Mouse (Mus musculus) left cerebral cortex, adult 8-10 months (tissue): ENCODE measurements around the gene Upk3bl. TPM values are rescaled to one million over a fixed set of nuclear protein-coding genes. Genes with fewer than 3 reads are reported as not detected.

ENCODE experiments used
- DNase-seq, 2 experiments: peaks; one replicate each; pipeline ENCODE4 v3.0.0; 2022; ENCODE audit warnings: low spot score in 2 of 2
- total RNA-seq, 4 experiments: library from RNA; stranded (reverse); gene quantifications; 2 replicates each; pipeline ENCODE4 v1.2.4; 2022

Upk3bl gene
- total RNA-seq = under 1 TPM in 2 of 4 experiments, not detected in 2; 0.59 to 0.81 TPM

DNA sequence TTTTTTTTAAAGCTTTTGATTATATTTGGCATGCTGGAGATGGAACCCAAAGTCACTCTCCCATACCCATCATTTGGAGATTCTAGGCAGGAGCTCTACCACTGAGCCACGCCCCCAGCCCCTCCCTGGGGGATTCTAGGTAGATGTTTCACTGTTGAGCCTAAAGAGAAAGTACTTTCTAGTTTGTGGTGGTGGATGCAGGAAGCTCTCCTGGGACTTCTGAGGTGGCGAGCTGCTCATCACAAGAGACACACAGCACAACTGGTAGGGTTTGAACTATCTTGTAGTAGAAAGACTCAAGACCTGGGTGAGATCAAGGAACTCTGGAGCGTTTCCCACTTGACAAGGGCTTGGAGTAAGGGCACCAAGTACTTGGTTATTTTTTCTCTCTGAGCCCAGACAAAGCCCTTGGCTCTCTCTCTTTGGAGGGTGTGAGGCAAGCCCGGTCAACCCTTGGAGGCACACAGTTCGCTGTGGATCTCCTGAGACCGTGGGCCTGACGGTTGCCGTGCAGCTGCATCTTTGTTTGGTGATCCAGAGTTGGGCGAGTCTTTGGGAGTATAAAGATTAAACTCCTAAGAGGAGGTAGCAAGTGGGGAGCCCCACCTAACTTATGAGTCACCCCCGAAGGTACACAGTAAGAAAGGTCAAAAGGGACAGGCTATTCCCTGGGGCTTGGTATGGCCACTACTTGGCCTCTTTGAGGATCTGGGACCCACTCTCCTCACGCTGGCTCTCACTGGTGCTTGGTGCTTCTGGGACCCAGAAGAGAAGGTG is at the start of gene Upk3bl:
Gene Upk3bl, plus strand, starts transcription at position 192 of the 777 bp plus-strand sequence.
- no peak for DNase-seq

DNA sequence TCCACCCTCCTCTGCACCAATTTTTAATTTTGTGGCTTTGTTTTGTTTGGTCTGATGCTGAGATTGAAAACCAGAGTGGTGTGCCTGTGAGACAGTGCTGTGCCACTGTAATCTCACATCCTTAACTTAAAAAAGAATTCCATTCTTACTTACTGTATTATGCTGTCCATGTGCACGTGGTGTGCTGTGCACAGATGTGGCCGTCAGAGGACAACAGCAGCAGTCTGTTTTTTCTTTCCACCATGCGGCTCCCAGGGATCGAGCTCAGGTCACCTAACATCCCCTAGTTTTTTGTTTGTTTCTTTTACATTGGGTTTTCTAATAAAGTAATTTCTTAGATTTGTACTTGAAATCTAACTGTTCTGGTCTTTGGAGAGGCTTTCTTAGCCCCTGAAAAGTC is 49.8 kb upstream of the Upk3bl start:
- DNase-seq = no peak

DNA sequence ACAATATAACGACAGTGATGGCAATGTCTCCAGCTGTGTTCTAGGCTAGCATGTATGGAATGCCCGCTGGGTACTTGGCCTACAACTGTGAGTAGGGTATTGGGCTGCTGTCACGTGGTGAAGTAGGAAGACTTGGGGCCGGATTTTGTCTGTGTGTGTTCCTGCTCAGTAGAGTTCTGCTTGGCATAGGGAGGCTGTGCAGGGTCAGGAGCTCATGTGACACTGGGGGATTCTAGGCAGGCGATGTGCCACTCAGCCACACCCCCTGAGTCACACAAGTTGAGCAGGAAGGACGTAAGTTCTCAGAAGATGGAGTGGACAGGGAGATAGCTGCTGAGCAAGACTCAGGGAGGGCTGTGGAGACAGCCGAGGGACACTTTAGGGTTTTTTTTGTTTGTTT is 46.5 kb upstream of the Upk3bl start:
- DNase-seq = no peak

DNA sequence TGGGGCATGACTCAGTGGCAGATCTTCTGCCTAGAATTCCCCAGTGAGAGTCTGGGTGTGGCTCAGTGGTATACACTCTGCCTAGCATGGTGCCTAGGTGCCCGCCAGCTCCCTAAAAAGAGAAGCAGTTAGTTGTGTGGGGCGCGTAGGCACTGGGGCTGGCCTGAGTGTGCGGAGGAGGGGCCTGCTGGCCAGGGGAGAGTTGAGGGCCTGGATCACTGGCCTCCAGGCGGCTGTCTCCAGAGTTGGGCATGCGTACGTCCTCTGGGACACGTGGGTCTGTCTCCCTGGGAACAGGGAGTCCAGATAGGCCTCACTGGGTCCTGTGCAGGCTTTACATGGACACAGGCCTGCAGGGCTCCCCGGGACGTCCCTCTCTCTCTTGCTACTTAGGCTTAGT is 39.4 kb upstream of the Upk3bl start:
- no peak for DNase-seq

DNA sequence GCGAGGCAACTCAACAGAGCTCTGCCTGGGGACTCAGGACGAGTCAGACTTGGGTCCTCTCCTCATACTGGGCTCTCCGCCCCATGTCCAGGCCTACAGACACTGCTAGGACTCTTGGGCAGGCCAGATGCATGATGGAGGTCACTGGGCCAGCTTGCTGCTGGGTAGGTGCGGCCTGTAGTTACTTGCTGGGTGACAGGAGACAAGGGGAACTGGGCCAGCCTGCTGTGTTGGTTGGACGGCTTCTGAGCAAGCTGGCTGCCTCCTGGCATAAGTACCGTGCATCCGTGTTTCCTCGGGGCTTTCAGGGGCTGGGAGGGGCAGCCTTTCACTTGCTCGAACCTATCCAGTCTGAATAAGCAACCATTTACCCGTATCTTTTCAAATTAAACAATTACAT is 38.7 kb upstream of the Upk3bl start:
- DNase-seq = no peak

DNA sequence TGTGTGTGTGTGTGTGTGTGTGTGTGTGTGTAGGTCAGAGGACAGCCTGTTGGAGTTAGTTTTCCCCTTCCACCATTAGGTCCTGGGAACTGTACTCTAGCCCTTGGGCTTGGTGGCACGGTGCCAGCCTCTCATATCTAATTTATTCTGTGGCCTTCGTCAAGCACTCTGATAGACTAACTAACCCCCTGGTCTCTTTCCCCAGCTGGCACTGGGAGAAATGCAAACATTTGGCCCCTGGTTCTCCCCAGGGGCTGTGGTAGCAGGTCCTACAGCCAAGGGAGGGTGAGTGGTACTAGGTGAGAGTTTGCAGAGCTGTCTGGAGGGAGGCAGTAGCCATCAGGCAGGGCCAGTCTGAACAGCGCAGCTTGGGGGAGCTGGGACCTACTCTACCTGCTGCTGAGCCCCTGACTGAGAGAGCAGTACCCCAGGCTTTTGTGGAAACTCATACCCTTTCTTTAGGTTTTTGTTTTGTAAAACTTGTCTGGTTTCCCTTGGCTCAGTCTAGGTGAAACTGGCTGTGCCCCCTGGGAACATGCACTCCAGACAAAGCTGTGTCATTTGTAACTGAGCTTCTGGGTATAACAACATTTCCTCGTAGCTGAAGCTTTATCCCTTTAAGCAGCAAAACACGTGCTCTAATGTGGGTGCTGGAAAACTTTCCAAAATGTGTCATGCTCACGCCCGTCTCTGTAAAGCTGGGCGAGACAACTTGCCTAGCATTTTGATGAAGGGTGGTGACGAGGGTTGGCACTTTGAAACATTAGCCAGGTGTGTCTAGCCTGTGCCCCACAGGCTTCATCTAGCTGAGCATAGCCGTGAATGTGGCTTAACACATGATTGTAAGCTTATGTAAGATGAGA is 38.0 kb upstream of the Upk3bl start:
- no peak for DNase-seq

DNA sequence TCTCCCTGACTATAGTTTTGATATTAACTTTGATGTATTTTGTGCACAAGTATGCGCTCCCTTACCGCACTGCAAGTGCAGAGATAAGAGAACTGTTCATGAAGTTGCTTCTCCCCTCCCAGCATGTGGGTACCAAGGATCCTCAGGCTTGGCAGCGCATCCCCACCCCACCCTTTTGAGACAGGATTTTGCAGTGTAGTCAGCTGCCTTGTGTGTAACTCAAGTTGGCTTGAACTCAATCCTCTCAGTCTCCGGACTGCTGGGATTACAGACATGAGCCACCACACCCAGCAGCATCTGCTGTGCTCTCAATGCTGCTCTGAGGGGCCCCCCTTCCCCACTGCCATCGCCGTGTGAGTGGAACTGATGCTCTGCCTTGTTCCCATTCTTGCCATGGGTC is 37.0 kb upstream of the Upk3bl start:
- no peak for DNase-seq

DNA sequence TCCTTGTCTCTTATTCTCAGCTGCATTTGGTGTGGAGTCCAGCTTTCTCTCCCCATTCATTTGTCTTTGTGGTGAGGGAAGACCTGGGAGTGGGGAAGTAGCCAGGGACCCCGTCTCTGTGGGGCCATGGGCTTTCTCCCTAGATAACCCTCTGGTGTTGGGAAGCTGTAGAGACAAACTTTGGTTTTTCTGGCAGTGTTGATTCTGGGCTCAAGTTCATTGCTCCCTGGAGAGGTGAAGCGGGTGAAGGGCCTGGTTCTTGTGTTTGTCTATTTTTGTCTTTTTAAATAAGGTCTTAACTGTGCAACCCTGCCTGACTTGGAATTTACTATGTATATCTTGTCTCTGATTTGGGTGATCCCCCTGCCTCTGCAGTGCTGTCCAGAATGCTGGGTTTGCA is 35.6 kb upstream of the Upk3bl start:
- no peak for DNase-seq

DNA sequence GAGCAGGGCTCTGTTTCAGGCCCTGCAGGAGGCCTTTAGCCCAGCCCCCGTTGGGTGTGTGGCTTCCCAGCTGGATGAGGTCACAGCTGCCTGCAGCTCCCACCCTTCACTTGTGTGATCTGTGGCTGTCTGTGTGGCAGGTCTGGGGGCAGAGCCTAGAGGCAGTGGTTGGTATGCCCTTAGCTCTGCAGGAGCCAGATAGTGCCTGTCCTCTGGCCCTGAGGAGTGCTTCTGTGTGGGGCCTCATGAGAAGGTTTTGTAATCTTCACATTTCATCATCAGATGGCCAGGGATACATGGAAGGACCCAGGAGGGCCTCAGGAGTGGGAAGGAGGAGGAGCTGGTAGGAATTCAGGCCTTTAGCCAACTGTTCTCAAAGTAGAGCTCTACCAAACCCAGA is 34.4 kb upstream of the Upk3bl start:
- no peak for DNase-seq

DNA sequence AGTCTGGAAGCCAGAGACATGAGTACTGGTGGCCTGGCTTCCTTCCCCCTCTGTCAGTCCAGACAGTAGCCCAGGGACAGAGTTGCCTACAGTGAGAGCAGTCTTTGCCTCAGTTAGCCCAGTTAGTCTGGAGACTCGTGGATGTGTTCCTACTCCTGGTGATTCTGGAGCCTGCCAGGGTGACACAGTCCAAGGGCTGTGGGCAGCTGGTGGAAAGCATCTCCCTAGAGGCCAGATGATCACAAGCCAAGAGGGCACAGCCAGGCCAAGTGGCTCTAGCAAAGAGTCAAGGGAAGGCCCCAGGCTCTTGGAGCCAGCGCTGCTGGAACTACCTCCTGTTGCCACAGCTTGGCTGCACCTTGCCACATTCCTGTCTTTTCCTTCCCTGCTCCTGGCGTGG is 28.6 kb upstream of the Upk3bl start:
- no peak for DNase-seq

DNA sequence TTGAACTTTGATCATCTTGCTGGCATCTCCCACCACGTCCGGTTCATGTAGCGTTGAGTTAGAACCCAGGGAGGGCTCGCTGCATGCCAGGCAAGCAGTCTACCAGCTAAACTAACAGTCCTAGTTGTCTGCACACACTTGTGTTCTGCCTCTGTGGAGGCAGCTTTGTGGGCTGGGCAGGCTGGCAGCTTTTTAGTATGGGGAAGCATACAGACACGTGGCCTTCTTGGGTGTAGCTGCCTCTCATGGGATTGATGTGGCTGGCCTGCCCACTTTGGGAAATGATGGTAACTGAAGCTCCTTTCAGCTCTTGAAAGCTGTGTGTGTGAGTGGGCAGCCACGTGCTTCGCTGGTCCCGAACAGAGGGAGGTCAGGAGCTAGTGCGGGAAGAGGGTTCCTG is 27.4 kb upstream of the Upk3bl start:
- no peak for DNase-seq

DNA sequence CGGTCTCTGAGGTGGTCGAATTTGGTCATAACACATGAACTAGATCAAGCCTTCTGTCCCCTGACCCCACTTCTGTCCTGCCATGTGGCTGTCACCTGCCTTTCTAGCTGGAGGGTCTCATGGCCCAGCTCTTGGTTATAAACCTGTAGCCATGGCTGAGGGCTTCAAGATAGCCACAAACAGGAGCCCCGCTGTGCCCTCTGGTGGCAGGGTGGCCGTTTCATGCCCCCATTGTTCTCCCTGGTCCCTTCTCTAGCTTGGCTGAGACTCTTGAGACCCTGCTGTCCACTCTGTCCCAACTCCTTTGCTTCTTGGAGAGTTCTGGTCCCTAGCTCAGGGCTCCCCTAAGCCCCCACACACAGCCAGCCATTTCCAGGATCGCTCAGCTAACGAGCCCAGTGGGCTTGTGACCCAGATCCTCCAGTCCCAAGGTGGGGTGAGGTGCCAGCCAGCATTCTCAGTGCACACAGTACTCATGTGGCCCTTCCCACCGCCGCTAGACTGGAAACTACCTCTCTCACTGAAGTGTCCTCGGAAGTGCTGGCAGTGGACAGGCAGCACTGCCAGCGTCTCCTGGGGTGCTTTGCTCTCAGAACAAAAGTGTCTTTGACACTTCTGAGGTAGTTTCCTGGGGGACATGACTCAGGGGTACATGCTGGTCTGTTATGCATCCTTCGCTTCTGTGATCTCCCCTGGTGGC is 26.5 kb upstream of the Upk3bl start:
- no peak for DNase-seq

DNA sequence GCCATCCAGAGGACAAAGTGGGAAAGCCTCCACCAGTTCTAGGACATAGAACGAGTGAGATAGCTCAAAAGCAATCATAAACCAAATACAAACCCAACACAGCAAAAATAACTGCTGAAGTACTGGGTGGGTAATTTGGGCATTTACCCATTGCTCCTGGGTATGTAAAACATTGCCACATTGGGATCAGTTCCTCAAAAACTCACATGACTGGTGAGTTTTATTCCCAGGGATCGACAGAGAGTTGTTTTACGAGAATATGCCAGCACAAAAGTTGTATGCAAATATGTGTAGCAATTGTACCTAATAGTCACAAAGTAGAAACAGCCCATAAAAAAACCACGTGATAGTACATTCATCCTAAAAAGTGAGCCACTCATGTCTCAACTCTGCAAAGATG is 19.4 kb upstream of the Upk3bl start:
- no peak for DNase-seq

DNA sequence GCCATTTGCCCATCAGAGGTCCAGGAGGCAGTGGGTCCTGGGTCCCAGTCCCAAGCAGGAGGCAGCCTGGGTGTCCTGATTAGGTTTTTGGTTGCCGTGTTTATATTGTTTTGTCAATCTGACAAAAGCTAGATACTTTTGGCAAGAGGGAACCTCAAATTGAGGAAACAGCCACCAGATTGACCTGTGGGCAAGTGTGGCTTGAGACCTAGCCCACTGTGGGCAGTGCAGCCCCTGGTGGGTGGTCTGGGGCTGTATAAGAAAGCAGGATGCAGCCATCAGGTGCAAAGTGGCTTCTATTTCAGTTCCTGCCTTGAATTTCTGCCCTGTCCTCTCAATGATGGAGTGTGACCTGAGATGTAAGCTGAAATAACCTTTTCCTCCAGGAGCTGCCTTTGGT is 19.0 kb upstream of the Upk3bl start:
- DNase-seq = no peak

DNA sequence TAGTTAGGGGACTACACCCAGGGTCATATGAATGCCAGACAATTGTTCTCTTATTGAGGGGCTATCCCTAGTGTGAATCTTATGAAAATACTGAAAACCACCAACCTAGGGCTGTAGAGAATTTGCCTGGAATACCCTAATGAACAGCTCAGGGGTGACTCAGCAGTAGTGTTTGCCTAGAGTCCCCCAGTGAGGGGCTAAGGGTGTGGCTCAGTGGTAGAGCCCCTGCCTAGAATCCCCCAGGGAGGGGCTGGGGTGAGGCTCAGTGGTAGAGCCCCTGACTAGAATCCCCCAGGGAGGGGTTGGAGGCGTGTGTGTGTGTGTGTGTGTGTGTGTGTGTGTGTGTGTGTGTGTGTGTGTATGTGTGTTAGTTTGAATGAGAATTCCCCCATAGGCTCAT is 17.6 kb upstream of the Upk3bl start:
- DNase-seq = no peak

DNA sequence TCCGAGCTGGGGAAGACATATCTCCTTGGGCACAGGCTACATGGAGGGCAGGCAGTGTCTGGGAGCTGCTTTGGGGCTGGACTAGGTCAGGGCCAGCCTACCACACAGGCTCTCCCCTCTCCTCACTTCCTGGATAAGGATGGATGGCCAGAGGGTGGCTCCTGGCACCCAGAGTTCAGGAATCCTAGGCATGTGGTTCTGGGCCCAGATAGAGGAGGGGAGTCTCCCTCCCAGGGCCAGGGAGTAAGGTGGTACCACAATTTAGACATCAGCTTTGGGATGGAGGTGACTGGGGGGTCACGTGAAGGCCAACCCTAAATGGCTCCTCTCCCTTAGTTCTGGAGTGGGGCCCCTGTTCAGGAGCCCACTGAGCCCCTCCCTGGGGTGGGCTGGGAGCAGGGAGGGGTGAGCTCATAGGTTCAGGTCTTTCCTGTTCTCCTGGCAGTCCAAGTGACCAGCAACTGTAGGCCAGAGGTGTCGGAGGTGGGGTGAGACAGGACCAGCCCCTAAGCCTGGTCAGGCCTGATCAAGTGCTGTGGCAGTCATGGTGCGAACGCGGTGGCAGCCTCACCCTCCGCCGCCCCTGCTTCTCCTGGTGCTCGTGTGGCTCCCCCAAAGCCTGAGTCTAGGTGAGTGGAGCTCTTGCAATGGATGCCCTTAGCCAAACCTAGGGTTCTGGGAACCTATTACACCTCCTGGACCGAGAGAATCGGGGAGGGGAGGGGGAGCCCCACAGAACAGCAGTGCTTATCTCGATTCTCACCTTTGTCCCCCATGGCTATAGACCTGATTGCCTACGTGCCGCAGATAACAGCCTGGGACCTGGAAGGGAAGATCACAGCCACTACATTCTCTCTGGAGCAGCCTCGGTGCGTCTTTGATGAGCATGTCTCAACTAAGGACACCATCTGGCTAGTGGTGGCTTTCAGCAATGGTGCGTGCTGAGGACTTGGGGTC is 15.8 kb upstream of the Upk3bl start, which contains the start of gene Upk3b:
Gene Upk3b, plus strand, starts transcription at position 239 of the 957 bp plus-strand sequence.
- DNase-seq = no peak

DNA sequence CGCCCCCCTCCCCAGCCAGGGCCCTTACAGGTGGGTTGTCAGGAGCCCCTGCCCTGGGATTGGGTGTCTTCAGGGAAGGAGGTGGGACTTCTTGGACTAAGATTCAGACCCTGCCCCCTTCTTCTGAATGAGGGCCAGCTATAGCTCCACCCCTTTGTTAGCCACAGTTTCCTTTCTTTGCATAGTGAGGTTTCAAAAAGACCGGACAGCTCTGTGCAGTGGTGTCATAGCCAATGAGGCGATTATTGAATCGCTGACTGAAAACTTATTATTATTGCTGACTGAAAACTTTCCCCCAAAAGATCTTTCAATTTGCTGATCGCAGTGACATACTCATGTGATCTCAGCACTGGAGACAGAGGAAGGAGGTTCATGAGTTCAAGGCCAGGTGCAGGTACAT is 14.1 kb upstream of the Upk3bl start:
- no peak for DNase-seq

DNA sequence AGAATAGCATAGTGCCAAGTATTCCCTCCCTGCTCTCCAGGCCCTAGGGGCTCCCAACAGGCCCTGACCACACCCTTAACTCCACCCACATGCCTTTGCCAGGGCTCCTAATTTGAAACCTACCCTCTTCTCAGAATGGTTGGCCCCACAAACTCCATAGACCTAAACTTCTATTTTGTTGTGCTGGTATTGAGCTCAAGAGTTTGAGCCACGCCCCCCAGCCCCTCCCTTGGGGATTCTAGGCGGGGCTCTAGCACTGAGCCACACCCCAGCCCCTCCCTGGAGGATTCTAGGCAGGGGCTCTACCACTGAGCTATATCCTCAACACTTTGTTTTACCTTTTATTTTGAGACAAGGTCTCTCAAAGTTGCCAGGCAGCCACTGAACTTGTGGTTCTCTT is 13.0 kb upstream of the Upk3bl start:
- no peak for DNase-seq

DNA sequence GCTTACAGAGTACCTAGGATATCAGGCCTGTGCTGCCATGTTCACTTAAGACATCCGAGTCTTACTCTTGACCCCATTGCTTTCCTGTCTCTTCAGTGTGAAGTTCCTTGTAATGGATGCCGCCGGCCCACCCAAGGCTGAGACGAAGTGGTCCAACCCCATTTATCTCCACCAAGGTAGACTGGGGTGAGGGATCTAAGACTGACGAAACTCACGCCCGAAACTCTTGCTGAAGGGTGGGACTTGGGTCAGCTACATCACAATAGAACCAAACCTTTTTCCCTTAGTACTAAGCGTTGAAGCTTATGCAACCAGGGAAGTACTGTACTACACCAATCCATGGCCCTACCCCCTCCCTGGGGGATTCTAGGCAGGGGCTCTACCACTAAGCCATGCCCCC is 12.6 kb upstream of the Upk3bl start:
- DNase-seq = no peak

DNA sequence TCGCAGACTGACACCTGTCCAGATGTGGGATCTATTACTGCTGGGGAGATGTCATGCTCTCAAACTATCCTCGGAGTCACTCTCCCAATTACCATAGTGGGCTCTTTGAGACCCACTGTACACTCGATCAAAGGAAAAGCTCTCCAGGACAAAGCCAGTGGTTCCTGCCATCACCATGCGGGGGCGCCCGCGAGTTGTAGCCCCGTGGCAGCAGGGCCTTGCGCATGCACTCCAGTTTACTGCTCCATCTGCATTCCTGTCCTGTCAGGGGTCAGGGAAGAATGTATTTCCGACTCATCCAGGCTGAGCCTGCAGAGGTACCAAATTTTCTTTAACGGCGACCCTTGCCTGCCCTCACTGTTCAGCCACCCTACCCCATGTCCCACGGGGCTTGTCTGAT is 9.4 kb upstream of the Upk3bl start:
- no peak for DNase-seq

DNA sequence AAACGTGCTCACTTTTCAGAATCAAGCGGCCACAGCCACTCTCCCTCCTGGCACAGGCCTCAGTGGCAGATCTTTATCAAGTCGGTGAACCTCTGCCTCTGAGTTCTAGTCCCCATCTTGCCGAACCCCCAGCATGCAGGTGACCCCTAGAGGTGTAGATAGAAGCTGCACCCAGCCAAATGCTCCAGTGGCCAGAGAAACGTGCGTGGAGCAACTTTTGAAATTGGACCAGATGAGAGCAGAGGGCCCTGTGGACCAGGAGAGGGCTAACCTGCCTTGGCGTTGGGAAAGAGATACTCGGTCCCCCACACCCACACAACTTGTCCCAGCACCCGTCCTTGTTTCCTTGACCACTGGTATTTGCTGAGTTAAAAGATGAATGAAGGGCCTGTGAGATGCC is 8.9 kb upstream of the Upk3bl start:
- DNase-seq = no peak
